17 mouse cellular contexts compared by ENCODE assay signal in genomic region chr10:50595340-50595739, GRCm38 (mm10).
"Had no signal": no experiment of that assay in that cellular context is flagged by ENCODE, and none has a peak within 500 bp of the region (broad histone marks: within the 10 kb centered on the region; RNA-seq: fewer than 3 reads in every experiment).

No protein-coding gene starts in this region.

- H3K4me2 ChIP-seq: midbrain, embryonic 12.5 days; midbrain, embryonic 15.5 days; neural tube, embryonic 12.5 days; neural tube, embryonic 15.5 days; stomach, embryonic 15.5 days had no signal

- H3K27me3 ChIP-seq: midbrain, embryonic 12.5 days; midbrain, embryonic 15.5 days; neural tube, embryonic 12.5 days; neural tube, embryonic 15.5 days; stomach, embryonic 15.5 days had no signal

- ATAC-seq: intestine, postnatal 0 days; midbrain, embryonic 15.5 days had no signal

- H3K36me3 ChIP-seq: midbrain, embryonic 12.5 days; midbrain, embryonic 15.5 days; neural tube, embryonic 12.5 days; neural tube, embryonic 15.5 days; stomach, embryonic 15.5 days had no signal

- H3K4me1 ChIP-seq: neural tube, embryonic 12.5 days; stomach, embryonic 15.5 days had no signal

- H3K9me3 ChIP-seq: midbrain, embryonic 12.5 days; midbrain, embryonic 15.5 days; neural tube, embryonic 12.5 days; neural tube, embryonic 15.5 days; stomach, embryonic 15.5 days had no signal

- DNase-seq: kidney, adult 2 months; kidney, postnatal 25 days; layer of hippocampus, postnatal 36 days; lung, adult 2 months; right cerebral cortex, adult 18-20 months; right cerebral cortex, postnatal 14 days; right cerebral cortex, postnatal 4 days; thymus, postnatal 25 days had no signal

- H3K9ac ChIP-seq: midbrain, embryonic 12.5 days; midbrain, embryonic 15.5 days; neural tube, embryonic 12.5 days; neural tube, embryonic 15.5 days; stomach, embryonic 15.5 days had no signal

- H3K4me3 ChIP-seq: left cerebral cortex, adult 2 months; midbrain, embryonic 12.5 days; midbrain, embryonic 15.5 days; neural tube, embryonic 12.5 days; neural tube, embryonic 15.5 days; stomach, embryonic 15.5 days had no signal

- H3K27ac ChIP-seq: kidney, postnatal 0 days; left cerebral cortex, adult 2 months; macrophage; midbrain, embryonic 12.5 days; midbrain, embryonic 15.5 days; neural tube, embryonic 12.5 days; neural tube, embryonic 15.5 days; stomach, embryonic 15.5 days had no signal
